Mouse (Mus musculus) limb, embryonic 12.5 days (tissue): Measurements from ENCODE around the gene Zfp784. TPM values are rescaled to one million over a fixed set of nuclear protein-coding genes. Genes with fewer than 3 reads are reported as not detected.
A peak's percentile ranks its signal among the peaks of the same experiment; 100 is the strongest.

Experiments used
- ATAC-seq: fragments of 200-750 bp; cut with Nextera tagmentation; 2 replicates; pipeline ENCODE4 v1.8.0; 2017; ENCODE audit warnings: low read depth, moderate TSS enrichment; ENCODE audit not compliant: insufficient number of reproducible peaks, insufficient read depth, low FRiP score, low TSS enrichment
- H3K27ac ChIP-seq: fragments of 300-500 bp; sonication (generic); 2 replicates; pipeline ENCODE4 v1.5.1; 2016; ENCODE audit warnings: mild to moderate bottlenecking, moderate library complexity
- H3K27me3 ChIP-seq: fragments of 300-500 bp; sonication (generic); 2 replicates; pipeline ENCODE4 v1.6.1; 2016; ENCODE audit warnings: mild to moderate bottlenecking, moderate library complexity
- H3K36me3 ChIP-seq: fragments of 300-500 bp; sonication (generic); 2 replicates; pipeline ENCODE4 v1.6.1; 2016; ENCODE audit warnings: mild to moderate bottlenecking, moderate library complexity
- H3K4me1 ChIP-seq: fragments of 300-500 bp; sonication (generic); replicated peaks from 2 replicates; pipeline ENCODE4 v1.6.1; 2016
- H3K4me2 ChIP-seq: fragments of 300-500 bp; sonication (generic); 2 replicates; pipeline ENCODE4 v1.6.1; 2016; ENCODE audit warnings: mild to moderate bottlenecking, moderate library complexity
- H3K4me3 ChIP-seq: fragments of 300-500 bp; sonication (generic); replicated peaks from 2 replicates; pipeline ENCODE4 v1.5.1; 2016; ENCODE audit warnings: mild to moderate bottlenecking
- H3K9ac ChIP-seq: fragments of 300-500 bp; sonication (generic); replicated peaks from 2 replicates; pipeline ENCODE4 v1.6.1; 2016; ENCODE audit warnings: mild to moderate bottlenecking, moderate library complexity
- H3K9me3 ChIP-seq: fragments of 300-500 bp; sonication (generic); 2 replicates; pipeline ENCODE4 v1.6.1; 2016; ENCODE audit warnings: mild to moderate bottlenecking, moderate library complexity
- WGBS: fragments of 180-500 bp; shearing (Covaris S2); methylation state at CpG from one replicate; pipeline ENCODE4 v1.1.7; 2016; 5-methylcytosine and 5-hydroxymethylcytosine counted together
- polyA plus RNA-seq: library from polyadenylated mRNA; unstranded; fragments of >200 nt; fragmentation: Nextera tagmentation; extraction: Ambion mirVana; gene quantifications from 2 replicates; pipeline ENCODE4 v1.2.1, GENCODE M21; 2016

Gene Zfp784
- polyA plus RNA-seq, 1 experiment from 2014 or later: 4.7 TPM

DNA sequence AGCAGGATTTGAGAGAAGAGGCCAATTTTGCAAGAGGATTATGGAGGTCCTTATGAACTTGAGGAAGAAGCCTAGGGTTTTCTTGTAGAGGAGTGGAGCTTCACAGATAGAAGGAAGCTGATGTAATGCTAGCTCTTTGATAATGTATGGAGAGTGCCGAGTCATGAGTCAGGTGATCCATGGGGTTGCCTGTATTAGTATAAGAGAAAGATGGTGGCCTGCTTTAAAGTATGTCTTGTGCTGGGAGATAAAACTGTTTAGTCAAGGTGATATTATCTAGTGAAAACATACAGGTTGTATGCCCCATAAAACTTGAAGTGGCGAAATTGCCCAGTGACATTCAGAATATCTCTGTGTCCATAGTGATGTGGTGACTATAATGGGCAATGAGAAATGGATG, 38.7 kb upstream of the Zfp784 start:
- 88% methylated on average over 2 of the region's 2 CpGs for WGBS

DNA sequence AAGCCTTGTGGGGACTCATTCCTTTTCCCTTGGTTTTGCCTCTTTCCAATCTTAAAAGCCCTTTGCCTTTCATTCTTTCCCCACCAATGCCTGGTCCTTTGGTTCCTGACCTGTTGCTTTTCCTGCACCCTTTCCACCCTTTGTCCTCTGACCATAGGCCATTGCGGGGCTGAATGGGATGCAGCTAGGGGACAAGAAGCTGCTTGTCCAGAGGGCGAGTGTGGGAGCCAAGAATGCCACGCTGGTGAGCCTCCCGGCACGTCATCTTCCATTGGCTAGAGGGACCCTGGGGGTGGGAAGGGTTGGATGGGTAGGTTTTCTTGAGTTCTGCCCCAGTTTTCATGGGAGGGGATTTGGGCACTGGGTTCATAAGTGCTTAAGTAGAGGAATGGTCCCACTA, 36.7 kb upstream of the Zfp784 start:
- Histone ChIP-seq H3K9me3 (no peaks in the 10 kb centered on the region), H3K36me3 (peaks cover 91% of the 10 kb centered on the region), H3K27me3 (no peaks in the 10 kb centered on the region), H3K4me1 (no peaks in the 10 kb centered on the region), H3K27ac (no peak overlapping the region), H3K9ac (no peak overlapping the region), H3K4me3 (no peak overlapping the region), H3K4me2 (no peak overlapping the region)
- WGBS: 95% methylated on average over 5 of the region's 5 CpGs
- no peak for ATAC-seq

More for the DNA sequence above, 38.7 kb upstream of the Zfp784 start:
- Histone ChIP-seq H3K9ac (no peak overlapping the region), H3K4me2 (no peak overlapping the region), H3K36me3 (peaks cover 72% of the 10 kb centered on the region), H3K27me3 (no peaks in the 10 kb centered on the region), H3K27ac (no peak overlapping the region), H3K4me1 (peaks cover 12% of the 10 kb centered on the region), H3K9me3 (no peaks in the 10 kb centered on the region), H3K4me3 (no peak overlapping the region)
- ATAC-seq: no peak

DNA sequence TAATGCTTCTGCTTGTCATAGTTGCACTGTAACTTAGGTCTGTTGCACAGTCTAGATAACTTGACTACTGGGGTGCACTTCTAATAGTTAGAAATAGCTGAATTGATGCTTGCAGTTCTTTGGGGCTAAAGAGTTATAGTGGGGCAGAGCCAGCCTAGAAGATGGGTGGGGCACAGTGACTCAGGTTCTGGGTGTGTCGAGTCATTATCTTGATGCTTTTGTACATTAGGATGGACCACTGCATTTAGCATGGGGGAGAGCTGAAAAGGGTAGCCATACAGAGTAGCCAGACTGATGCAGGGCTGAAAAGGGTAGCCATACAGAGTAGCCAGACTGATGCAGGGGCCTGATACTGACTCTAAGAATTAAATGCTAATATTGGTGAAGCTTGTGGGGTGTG, 35.3 kb upstream of the Zfp784 start:
- H3K9ac ChIP-seq: no peak overlapping the region; the same call in 1 of the 2 replicates
- WGBS: 84% methylated on average over 1 of the region's 1 CpGs
- peaks cover 98% of the 10 kb centered on the region for H3K36me3 ChIP-seq
- no peak overlapping the region for H3K4me2 ChIP-seq
- no peaks in the 10 kb centered on the region for H3K4me1 ChIP-seq
- H3K27me3 ChIP-seq: no peaks in the 10 kb centered on the region
- no peak overlapping the region for H3K4me3 ChIP-seq
- ATAC-seq: no peak
- H3K27ac ChIP-seq: no peak overlapping the region
- H3K9me3 ChIP-seq: no peaks in the 10 kb centered on the region

DNA sequence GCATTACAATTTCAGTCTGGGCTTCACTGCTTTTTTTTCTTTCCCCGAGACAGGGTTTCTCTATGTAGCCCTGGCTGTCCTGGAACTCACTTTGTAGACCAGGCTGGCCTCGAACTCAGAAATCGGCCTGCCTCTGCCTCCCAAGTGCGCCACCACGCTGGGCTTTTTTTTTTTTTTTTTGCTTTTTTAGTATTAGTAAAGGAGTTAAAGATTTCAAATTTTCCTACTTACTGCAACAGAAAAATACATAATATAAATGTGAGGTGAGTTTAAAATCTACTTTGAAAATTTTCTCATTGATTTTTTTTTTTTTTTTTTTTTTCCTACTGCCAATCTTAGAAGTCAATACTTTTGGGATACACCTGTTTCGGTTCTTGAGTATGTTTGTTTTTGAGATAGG, 26.6 kb upstream of the Zfp784 start:
- no peaks in the 10 kb centered on the region for H3K27me3 ChIP-seq
- H3K9me3 ChIP-seq: no peaks in the 10 kb centered on the region
- H3K4me2 ChIP-seq: no peak overlapping the region
- no peak for ATAC-seq
- H3K9ac ChIP-seq: no peak overlapping the region
- peaks cover 24% of the 10 kb centered on the region for H3K4me1 ChIP-seq
- peaks cover 42% of the 10 kb centered on the region for H3K36me3 ChIP-seq
- no peak overlapping the region for H3K4me3 ChIP-seq
- 86% methylated on average over 6 of the region's 6 CpGs for WGBS
- H3K27ac ChIP-seq: no peak overlapping the region

DNA sequence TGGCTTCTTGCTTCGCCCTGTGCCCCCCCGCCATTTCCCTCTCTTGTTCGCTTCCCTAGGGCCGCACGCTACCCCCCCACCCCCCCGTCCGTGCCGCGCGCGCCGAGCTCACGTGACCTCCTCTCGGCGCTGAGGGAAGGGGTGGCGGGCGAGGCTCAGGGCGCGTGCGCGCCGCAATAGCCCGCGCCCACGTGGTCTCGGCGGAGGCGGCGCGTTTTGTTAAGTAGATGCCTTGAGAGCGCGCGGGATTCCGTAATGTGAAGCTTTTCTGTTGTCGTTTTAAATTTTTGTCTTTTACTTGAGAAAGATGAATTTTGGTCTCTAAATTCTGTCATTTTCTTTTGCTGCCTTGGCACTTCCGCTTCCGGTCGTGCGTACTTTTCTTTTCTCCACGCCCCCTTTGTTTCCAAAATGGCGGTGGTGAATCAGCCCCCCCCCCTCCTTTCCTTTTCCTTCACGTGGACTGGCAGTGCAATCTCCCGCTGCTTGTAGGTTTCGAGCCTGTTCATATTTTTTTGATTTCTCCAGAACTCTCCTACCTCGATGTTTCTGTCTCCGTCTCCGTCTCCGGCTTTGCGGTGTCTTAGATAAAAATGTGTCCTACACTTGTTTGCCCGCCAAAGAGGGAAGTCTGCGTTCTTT, 24.2 kb upstream of the Zfp784 start:
- peak; percentile 27 for ATAC-seq
- H3K4me3 ChIP-seq: peak overlapping the region; percentile 69
- H3K27ac ChIP-seq: peak overlapping the region; percentile 99
- H3K4me1 ChIP-seq: peaks cover 35% of the 10 kb centered on the region
- no peaks in the 10 kb centered on the region for H3K9me3 ChIP-seq
- peaks cover 17% of the 10 kb centered on the region for H3K27me3 ChIP-seq
- H3K4me2 ChIP-seq: peak overlapping the region; percentile 86
- H3K36me3 ChIP-seq: peaks cover 18% of the 10 kb centered on the region
- WGBS: under 1% methylated on average over 49 of the region's 51 CpGs
- peak overlapping the region; percentile 89 for H3K9ac ChIP-seq

DNA sequence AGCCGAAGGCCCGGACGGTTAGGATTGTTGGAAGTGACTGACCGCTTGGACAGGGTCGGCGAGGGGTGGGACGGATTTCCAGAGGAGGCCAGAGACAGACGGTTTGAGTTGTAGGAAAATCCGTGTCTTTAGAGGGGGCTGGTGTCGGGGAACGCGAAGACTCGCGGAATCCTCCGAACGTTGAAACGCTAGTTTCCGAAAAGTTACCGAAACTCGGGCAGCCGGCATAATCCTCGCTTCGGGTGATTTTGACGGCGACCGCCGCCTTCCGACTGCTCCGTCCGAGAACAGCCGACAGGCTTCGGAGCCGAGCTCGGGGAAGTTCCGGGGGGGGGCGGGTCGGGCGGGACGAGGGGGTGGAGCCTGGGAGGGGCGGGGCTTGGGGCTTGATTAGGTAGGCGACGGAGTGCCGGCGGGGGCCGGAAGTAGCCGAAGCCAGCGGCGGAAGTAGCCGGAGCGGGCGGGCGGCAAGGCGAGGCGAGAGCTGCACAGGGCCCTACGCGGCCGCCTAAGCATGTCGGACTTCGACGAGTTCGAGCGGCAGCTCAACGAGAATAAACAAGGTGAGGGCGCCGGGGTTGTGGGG, 23.6 kb upstream of the Zfp784 start, which contains the start of gene U2af2:
TSS of gene U2af2 (plus strand) at position 370 of the 586 bp plus-strand sequence.
- peak within 1 kb of the TSS; percentile 86 for H3K4me2 ChIP-seq
- peak within 1 kb of the TSS; percentile 89 for H3K9ac ChIP-seq
- peak; percentile 74 for ATAC-seq
- peaks cover 23% of the 10 kb centered on the region for H3K27me3 ChIP-seq
- peaks cover 12% of the 10 kb centered on the region for H3K36me3 ChIP-seq
- H3K4me3 ChIP-seq: peak within 1 kb of the TSS; percentile 69
- peak within 1 kb of the TSS; percentile 99 for H3K27ac ChIP-seq
- peaks cover 39% of the 10 kb centered on the region for H3K4me1 ChIP-seq
- whole genome bisulfite sequencing: under 1% methylated on average over 54 of the region's 65 CpGs
- no peaks in the 10 kb centered on the region for H3K9me3 ChIP-seq

DNA sequence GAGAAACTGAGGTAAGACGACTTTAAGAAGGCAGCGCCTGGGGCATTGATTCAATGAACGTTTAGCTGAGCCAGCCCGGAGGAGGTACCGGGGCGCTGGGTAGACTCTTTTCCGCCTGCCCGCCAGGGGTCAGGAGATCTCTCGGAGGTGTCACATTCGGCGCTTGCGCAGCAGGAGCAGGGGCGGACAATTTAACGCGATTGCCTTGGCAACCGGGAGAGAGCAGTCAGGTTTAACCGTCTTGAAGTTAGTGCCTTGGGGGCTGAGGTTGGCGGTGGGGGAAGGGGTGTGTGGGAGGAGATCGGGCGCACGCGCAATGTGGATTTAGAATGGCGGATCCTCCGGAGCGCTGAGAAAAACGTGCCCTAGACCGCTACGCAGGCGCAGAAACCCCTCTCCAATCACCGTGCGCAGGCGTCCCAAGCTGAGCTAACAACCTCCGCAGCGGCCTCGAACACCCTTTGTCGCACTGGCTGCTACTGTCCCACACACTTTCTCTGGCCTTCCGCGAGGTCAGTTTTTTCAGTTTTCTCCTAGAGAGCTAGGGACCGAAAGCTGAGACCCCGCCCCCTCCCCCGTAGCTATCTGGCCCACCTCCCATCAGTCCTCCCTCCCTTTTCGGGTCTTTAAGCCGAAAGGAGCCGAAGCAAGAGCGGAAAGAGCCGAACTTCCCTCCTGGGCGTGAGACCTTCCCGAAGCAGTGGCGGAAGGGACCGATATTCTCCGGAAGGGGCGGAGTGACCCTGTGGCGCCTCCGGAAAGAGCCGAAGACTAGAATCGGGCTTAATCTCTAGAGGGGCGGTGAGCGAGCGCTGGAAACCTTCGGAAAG, 22.9 kb upstream of the Zfp784 start:
- ATAC-seq: peak; percentile 87
- Histone ChIP-seq H3K27ac (peak overlapping the region; percentile 99), H3K36me3 (peaks cover 5% of the 10 kb centered on the region), H3K9ac (peak overlapping the region; percentile 89), H3K4me1 (peaks cover 42% of the 10 kb centered on the region), H3K4me3 (peak overlapping the region; percentile 69), H3K4me2 (peak overlapping the region; percentile 86), H3K9me3 (no peaks in the 10 kb centered on the region), H3K27me3 (peaks cover 30% of the 10 kb centered on the region)
- WGBS: under 1% methylated on average over 54 of the region's 60 CpGs

DNA sequence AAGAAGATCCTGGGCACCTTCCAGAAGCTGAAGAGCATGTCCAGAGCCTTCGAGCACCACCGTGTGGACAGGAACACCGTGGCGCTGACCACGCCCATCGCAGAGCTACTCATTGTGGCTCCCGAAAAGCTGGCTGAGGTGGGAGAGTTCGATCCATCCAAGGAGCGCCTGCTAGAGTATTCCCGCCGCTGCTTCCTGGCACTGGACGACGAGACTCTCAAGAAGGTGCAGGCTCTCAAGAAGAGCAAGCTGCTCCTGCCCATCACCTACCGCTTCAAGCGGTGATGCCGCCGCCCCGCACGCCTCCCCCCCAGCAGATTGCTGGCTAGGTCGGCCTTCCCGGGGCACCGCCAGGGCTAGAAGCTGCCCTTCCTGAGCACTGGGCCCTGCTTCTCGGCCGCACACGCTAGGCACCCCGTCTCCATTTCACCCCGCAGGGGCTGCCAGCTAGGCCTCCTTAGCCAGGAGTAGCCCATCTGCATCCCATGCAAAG, 22.0 kb upstream of the Zfp784 start:
- Histone ChIP-seq H3K27me3 (peaks cover 39% of the 10 kb centered on the region), H3K4me1 (peaks cover 43% of the 10 kb centered on the region), H3K9me3 (no peaks in the 10 kb centered on the region), H3K4me3 (peak overlapping the region; percentile 69), H3K36me3 (no peaks in the 10 kb centered on the region; the same call in 1 of the 2 replicates), H3K4me2 (peak overlapping the region; percentile 86), H3K27ac (peak overlapping the region; percentile 99), H3K9ac (peak overlapping the region; percentile 89)
- 4% methylated on average over 27 of the region's 27 CpGs for WGBS
- ATAC-seq: peak; percentile 6; the same call in 1 of the 2 replicates

DNA sequence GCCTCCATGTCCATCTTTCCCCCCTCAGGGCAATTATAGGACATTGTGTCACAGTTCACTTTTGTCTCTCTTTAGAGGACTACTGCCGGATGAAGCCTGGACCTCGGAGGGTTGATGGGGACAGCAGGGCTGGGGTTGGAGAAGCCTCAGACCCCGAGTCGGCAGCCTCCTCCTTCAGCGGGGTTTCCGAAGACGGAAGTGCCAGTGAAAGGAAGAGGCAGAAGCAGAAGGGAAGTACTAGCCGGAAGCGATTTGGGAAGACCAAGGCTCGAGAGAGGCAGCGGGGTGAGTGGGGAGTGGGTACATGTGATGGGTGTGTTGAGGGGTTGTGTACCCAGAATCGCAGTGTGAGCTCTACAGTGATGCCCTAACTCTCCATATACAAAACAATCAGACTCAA, 21.2 kb upstream of the Zfp784 start:
- no peak for ATAC-seq
- peaks cover 40% of the 10 kb centered on the region for H3K4me1 ChIP-seq
- no peak overlapping the region for H3K27ac ChIP-seq
- peak overlapping the region; percentile 69; the same call in 1 of the 2 replicates for H3K4me3 ChIP-seq
- H3K36me3 ChIP-seq: no peaks in the 10 kb centered on the region
- H3K4me2 ChIP-seq: no peak overlapping the region
- 95% methylated on average over 12 of the region's 12 CpGs for WGBS
- H3K9me3 ChIP-seq: no peaks in the 10 kb centered on the region
- no peak overlapping the region for H3K9ac ChIP-seq
- H3K27me3 ChIP-seq: peaks cover 47% of the 10 kb centered on the region

DNA sequence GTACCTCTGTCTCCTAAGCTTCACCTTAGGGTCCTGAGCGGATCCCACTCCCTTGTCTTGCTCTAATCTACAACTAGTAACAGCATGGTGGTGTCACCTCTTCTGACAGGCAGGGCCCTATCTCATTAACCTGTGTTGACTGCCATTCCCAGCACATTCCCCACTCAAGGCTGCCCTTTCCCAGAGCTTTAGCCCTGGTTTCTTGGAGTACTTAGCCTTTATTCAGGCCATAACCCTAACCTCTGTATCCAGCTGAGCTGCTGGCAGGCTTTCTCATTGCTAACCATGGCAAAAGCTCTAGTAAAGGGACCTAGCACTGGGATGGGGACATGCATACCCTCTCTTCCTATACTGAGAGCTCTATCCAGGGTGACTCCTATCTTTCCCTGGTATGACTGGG, 20.4 kb upstream of the Zfp784 start:
- no peaks in the 10 kb centered on the region for H3K36me3 ChIP-seq
- H3K4me3 ChIP-seq: no peak overlapping the region
- H3K27ac ChIP-seq: no peak overlapping the region
- ATAC-seq: no peak
- H3K4me1 ChIP-seq: peaks cover 40% of the 10 kb centered on the region
- WGBS: 93% methylated on average over 1 of the region's 1 CpGs
- no peak overlapping the region for H3K4me2 ChIP-seq
- H3K9ac ChIP-seq: no peak overlapping the region
- no peaks in the 10 kb centered on the region for H3K9me3 ChIP-seq
- peaks cover 55% of the 10 kb centered on the region for H3K27me3 ChIP-seq

DNA sequence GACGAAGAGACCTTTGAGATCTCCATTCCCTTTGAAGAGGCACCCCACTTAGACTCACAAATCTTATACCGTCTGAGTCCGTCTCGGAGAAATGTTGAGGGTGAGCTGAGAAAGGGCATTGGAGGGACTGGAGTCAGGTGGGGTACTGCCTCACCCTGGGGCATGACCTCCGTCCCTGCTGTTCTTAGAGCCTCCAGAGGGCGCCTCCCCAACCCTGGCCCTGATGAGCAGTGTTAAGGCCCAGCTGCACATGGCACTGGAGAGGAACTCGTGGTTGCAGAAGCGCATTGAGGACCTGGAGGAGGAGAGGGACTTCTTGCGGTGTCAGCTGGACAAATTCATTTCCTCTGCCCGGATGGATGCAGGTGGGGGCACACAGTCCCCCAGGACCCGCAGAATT, 19.6 kb upstream of the Zfp784 start:
- Histone ChIP-seq H3K4me3 (peak overlapping the region; percentile 61), H3K36me3 (0 out of 2 replicates have a peak, but pooled peaks cover 3% of the 10 kb centered on the region), H3K9me3 (0 out of 2 replicates have a peak, but pooled peaks cover 3% of the 10 kb centered on the region), H3K4me1 (peaks cover 44% of the 10 kb centered on the region), H3K27me3 (peaks cover 63% of the 10 kb centered on the region), H3K27ac (no peak overlapping the region), H3K4me2 (peak overlapping the region; percentile 83), H3K9ac (no peak overlapping the region)
- no peak for ATAC-seq
- 35% methylated on average over 11 of the region's 11 CpGs for WGBS
